Mouse (Mus musculus) brain, embryonic 14.5 days (tissue): ENCODE data around the gene Katnal1.

ENCODE experiments used
- CTCF ChIP-seq: fragments of 200-500 bp; IDR thresholded peaks from 2 replicates; pipeline ENCODE4 v1.5.1; 2012; ENCODE audit warnings: inconsistent platforms, mild to moderate bottlenecking, moderate library complexity, borderline replicate concordance; ENCODE audit not compliant: insufficient read depth, insufficient read length; ENCODE audit errors: extremely low read depth
- POLR2A ChIP-seq: fragments of 200-500 bp; IDR thresholded peaks from 2 replicates; pipeline ENCODE4 v1.6.1; 2012; ENCODE audit warnings: mild to moderate bottlenecking, inconsistent platforms, borderline replicate concordance; ENCODE audit not compliant: poor library complexity, insufficient read depth, insufficient read length, severe bottlenecking; ENCODE audit errors: extremely low read depth

DNA sequence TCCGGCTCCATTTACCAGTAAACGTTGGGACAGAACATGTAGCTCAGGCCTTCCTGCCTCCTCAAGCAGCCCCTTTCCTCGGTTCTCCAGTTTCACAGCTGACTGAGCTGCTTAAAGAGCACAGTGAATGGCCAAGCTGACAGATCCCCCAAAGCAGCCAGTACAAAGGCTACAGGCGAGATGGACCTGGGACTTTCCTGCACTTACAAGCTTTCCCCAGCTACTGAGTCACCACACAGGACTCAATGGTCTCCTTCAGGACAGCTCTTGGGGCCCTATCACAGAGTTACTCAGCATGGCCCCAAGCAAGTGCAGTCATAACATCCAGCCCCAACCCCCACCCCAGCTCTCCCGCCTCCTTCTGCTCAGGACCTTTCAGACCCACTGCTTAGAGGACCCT lies 34.1 kb downstream of the Katnal1 start:
- TF ChIP-seq CTCF (no peak), POLR2A (no peak)
